Mouse (Mus musculus) layer of hippocampus, adult 9-10 months (tissue): ENCODE measurements around the gene Atp6v1e2.

Source experiments
- DNase-seq: peaks from one replicate; pipeline ENCODE4 v3.0.0; 2022; ENCODE audit warnings: low spot score

Gene Atp6v1e2

GRCm38 (mm10) chr17:86947840-86948796 is at the start of gene Atp6v1e2:
TSS of gene Atp6v1e2 (minus strand) at chr17:86947897.
- DNase-seq, result no peak

- no peak for DNase-seq
These were observed 49.6 kb upstream of the Atp6v1e2 start for GRCm38 (mm10) chr17:86997323-86997722.

GRCm38 (mm10) chr17:86991306-86991705 is 43.6 kb upstream of the Atp6v1e2 start:
- no peak for DNase-seq

- DNase-seq, result no peak
These were observed 41.0 kb upstream of the Atp6v1e2 start for GRCm38 (mm10) chr17:86988601-86989184.

GRCm38 (mm10) chr17:86988161-86988560 is 40.5 kb upstream of the Atp6v1e2 start:
- DNase-seq, result no peak

- DNase-seq, result no peak
These were observed 38.9 kb upstream of the Atp6v1e2 start for GRCm38 (mm10) chr17:86986449-86987138.

- DNase-seq, result no peak
These were observed 34.8 kb upstream of the Atp6v1e2 start for GRCm38 (mm10) chr17:86982497-86982896.

GRCm38 (mm10) chr17:86981701-86982100 is 34.0 kb upstream of the Atp6v1e2 start:
- no peak for DNase-seq

- DNase-seq, result no peak
These were observed 33.5 kb upstream of the Atp6v1e2 start for GRCm38 (mm10) chr17:86981205-86981604.

GRCm38 (mm10) chr17:86978496-86978895 is 30.8 kb upstream of the Atp6v1e2 start:
- DNase-seq, result no peak

GRCm38 (mm10) chr17:86976387-86976786 is 28.7 kb upstream of the Atp6v1e2 start:
- DNase-seq, result no peak

GRCm38 (mm10) chr17:86973097-86973496 is 25.4 kb upstream of the Atp6v1e2 start:
- DNase-seq, result no peak

GRCm38 (mm10) chr17:86971860-86972259 is 24.2 kb upstream of the Atp6v1e2 start:
- no peak for DNase-seq

GRCm38 (mm10) chr17:86971036-86971435 is 23.3 kb upstream of the Atp6v1e2 start:
- no peak for DNase-seq

- DNase-seq, result no peak
These were observed 22.5 kb upstream of the Atp6v1e2 start for GRCm38 (mm10) chr17:86970026-86970750.

GRCm38 (mm10) chr17:86969582-86969981 is 21.9 kb upstream of the Atp6v1e2 start:
- no peak for DNase-seq

- no peak for DNase-seq
These were observed 20.9 kb upstream of the Atp6v1e2 start for GRCm38 (mm10) chr17:86968581-86968980.

GRCm38 (mm10) chr17:86967536-86968525 is 20.1 kb upstream of the Atp6v1e2 start:
- DNase-seq, result no peak

GRCm38 (mm10) chr17:86967048-86967447 is 19.4 kb upstream of the Atp6v1e2 start:
- no peak for DNase-seq

- DNase-seq, result no peak
These were observed 18.3 kb upstream of the Atp6v1e2 start for GRCm38 (mm10) chr17:86966040-86966439.

- DNase-seq, result no peak
These were observed 17.4 kb upstream of the Atp6v1e2 start for GRCm38 (mm10) chr17:86965121-86965520.
